Mouse (Mus musculus) layer of hippocampus, adult 11-12 months (tissue): ENCODE results near the gene Plekhb2.

Experiments used
- DNase-seq: peaks from one replicate; pipeline ENCODE4 v3.0.0; 2022; ENCODE audit warnings: low spot score

Plekhb2 gene

GRCm38 (mm10) chr1:34834904-34835303, 14.9 kb upstream of the Plekhb2 start:
- no peak for DNase-seq

- no peak for DNase-seq
These were observed 11.7 kb upstream of the Plekhb2 start for GRCm38 (mm10) chr1:34837951-34838689.

- DNase-seq: no peak
These were observed 10.5 kb upstream of the Plekhb2 start for GRCm38 (mm10) chr1:34839241-34839640.

GRCm38 (mm10) chr1:34841709-34842388, 7.9 kb upstream of the Plekhb2 start:
- DNase-seq: no peak

- DNase-seq: no peak
These were observed 7.4 kb upstream of the Plekhb2 start for GRCm38 (mm10) chr1:34842389-34842861.

GRCm38 (mm10) chr1:34842887-34843618, 6.7 kb upstream of the Plekhb2 start, which contains the start of gene Fam168b:
Gene Fam168b (minus strand): TSS chr1:34843065.
- DNase-seq: peak; percentile 90

GRCm38 (mm10) chr1:34847070-34847469, 2.7 kb upstream of the Plekhb2 start:
- DNase-seq: no peak

- DNase-seq: no peak
These were observed 764 bp downstream of the Plekhb2 start for GRCm38 (mm10) chr1:34850343-34851136.

GRCm38 (mm10) chr1:34851562-34851961, 1.8 kb downstream of the Plekhb2 start:
- DNase-seq: no peak

GRCm38 (mm10) chr1:34852116-34852878, 2.5 kb downstream of the Plekhb2 start:
- no peak for DNase-seq

GRCm38 (mm10) chr1:34853786-34854185, 4.0 kb downstream of the Plekhb2 start:
- no peak for DNase-seq

- DNase-seq: no peak
These were observed 5.4 kb downstream of the Plekhb2 start for GRCm38 (mm10) chr1:34855056-34855739.

GRCm38 (mm10) chr1:34858671-34859070, 8.9 kb downstream of the Plekhb2 start:
- DNase-seq: no peak

- no peak for DNase-seq
These were observed 10.0 kb downstream of the Plekhb2 start for GRCm38 (mm10) chr1:34859761-34860160.

GRCm38 (mm10) chr1:34860205-34860604, 10.4 kb downstream of the Plekhb2 start:
- DNase-seq: no peak

GRCm38 (mm10) chr1:34862877-34863276, 13.1 kb downstream of the Plekhb2 start:
- DNase-seq: no peak

- DNase-seq: no peak
These were observed 13.5 kb downstream of the Plekhb2 start for GRCm38 (mm10) chr1:34863323-34863722.

GRCm38 (mm10) chr1:34864243-34864642, 14.5 kb downstream of the Plekhb2 start:
- no peak for DNase-seq

- no peak for DNase-seq
These were observed 16.1 kb downstream of the Plekhb2 start for GRCm38 (mm10) chr1:34865866-34866265.

- peak; percentile 91 for DNase-seq
These were observed 17.2 kb downstream of the Plekhb2 start for GRCm38 (mm10) chr1:34866815-34867573.
